Mouse (Mus musculus) CH12.LX (cell line): Measurements from ENCODE around the gene Atp8a2.

ENCODE experiments used
- BHLHE40 ChIP-seq: IDR thresholded peaks from 2 replicates; pipeline ENCODE4 v1.6.1; 2011; ENCODE audit warnings: mild to moderate bottlenecking, low read depth, low read length, improper control_type of control experiment
- CHD1 ChIP-seq: IDR thresholded peaks from 2 replicates; pipeline ENCODE4 v1.6.1; 2012; ENCODE audit warnings: low read depth, low read length, improper control_type of control experiment, inconsistent platforms
- CTCF ChIP-seq, 2 experiments: IDR thresholded peaks in 1 of 2; conservative IDR thresholded peaks in 1 of 2; 2 replicates each; pipeline ENCODE4 v1.5.1; 2011 to 2012; ENCODE audit warnings: low read depth in 2 of 2, low read length in 2 of 2, improper control_type of control experiment in 1 of 2, inconsistent platforms in 1 of 2, mild to moderate bottlenecking in 1 of 2, moderate library complexity in 1 of 2
- IRF4 ChIP-seq: IDR thresholded peaks from 2 replicates; pipeline ENCODE4 v1.6.1; 2014; ENCODE audit warnings: low read depth, mild to moderate bottlenecking, inconsistent platforms, low read length, improper control_type of control experiment
- MAX ChIP-seq: IDR thresholded peaks from 2 replicates; pipeline ENCODE4 v1.6.1; 2011; ENCODE audit warnings: low read length, improper control_type of control experiment
- POLR2A ChIP-seq: IDR thresholded peaks from 2 replicates; pipeline ENCODE4 v1.6.1; 2011; ENCODE audit warnings: low read depth, mild to moderate bottlenecking, improper control_type of control experiment, low read length
- POLR2AphosphoS2 ChIP-seq: IDR thresholded peaks from 2 replicates; pipeline ENCODE4 v1.6.1; 2011; ENCODE audit warnings: low read depth, low read length, improper control_type of control experiment
- RAD21 ChIP-seq: IDR thresholded peaks from 2 replicates; pipeline ENCODE4 v1.6.1; 2011; ENCODE audit warnings: low read depth, mild to moderate bottlenecking, low read length, improper control_type of control experiment, moderate library complexity
- USF1 ChIP-seq: IDR thresholded peaks from 2 replicates; pipeline ENCODE4 v1.6.1; 2014; ENCODE audit warnings: low read depth, mild to moderate bottlenecking, inconsistent platforms, low read length, improper control_type of control experiment
- ZMIZ1 ChIP-seq: IDR thresholded peaks from 2 replicates; pipeline ENCODE4 v1.6.1; 2012; ENCODE audit warnings: low read depth, mild to moderate bottlenecking, inconsistent platforms, low read length, improper control_type of control experiment

DNA sequence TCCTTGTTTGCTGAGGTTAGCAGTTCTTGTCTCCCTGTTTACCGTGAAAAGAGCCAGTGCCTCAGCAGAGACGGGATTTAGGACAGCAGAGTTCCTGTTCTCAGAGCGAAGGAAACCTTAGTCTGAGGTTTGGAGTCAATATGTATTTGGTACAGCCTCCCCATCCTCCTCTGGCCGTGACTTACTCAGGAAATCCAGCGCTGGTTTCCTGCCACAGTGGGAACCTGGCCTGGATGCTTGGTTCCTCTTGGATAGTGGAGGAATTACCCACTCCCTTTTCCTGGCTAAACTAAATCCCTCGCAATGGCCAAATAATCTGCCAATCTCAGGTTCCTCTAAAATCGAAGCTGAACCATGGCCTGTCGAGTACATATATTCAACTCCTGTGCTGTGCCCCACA, 511.6 kb downstream of the Atp8a2 start:
- no peak for TF ChIP-seq POLR2AphosphoS2
- no peak for TF ChIP-seq CHD1
- no peak for TF ChIP-seq IRF4
- TF ChIP-seq CTCF (conservative IDR thresholded peaks at IDR 0.05 in 1 of 2, IDR thresholded peaks at IDR 0.05 in 1 of 2; ENCODE audit: low read depth in 2 of 2, low read length in 2 of 2): no peak
- no peak for TF ChIP-seq POLR2A
- TF ChIP-seq USF1: no peak
- TF ChIP-seq BHLHE40: no peak
- no peak for TF ChIP-seq ZMIZ1
- no peak for TF ChIP-seq RAD21
- TF ChIP-seq MAX: no peak
